Mouse (Mus musculus): Measurements from ENCODE around the gene Slc22a2. TPM values are rescaled to one million over a fixed set of nuclear protein-coding genes. Genes with fewer than 3 reads are reported as not detected.
A peak's percentile ranks its signal among the peaks of the same experiment; 100 is the strongest.

Slc22a2 gene
- total and polyA plus RNA-seq, 2 experiments from 2014 or later: 1.7 to 2.8 TPM

DNA sequence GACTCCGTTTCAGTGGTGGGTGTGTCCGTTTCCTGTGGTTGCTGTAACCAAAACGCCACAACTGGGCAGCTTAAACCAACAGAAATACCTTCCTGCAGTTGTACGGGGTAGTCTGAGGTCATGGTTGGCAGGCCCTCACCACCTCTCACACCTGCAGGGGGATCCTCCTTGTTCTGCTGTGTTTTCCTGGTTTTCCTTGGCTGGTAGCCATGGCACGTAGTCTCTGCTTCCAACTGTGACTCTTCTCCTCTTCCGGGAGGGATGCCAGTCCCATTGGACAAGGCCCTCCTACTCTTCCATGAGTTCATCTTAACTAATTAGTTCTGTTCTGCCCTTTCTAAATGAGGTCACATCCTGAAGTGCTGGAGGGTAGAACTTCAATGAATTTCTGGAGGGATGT is 8.5 kb upstream of the Slc22a2 start:
- no peak for TF ChIP-seq CTCF (IDR thresholded peaks at IDR 0.05; ENCODE audit: low read depth)
- no peaks in the 10 kb centered on the region for H3K4me1 ChIP-seq (ENCODE audit: insufficient read depth)
- WGBS: 73% methylated on average over 6 of the region's 6 CpGs
- no peaks in the 10 kb centered on the region for H3K27me3 ChIP-seq (ENCODE audit: insufficient read depth, low read length)
- H3K4me3 ChIP-seq (ENCODE audit: low read depth, low read length): no peak overlapping the region
- H3K36me3 ChIP-seq (ENCODE audit: insufficient read depth): no peaks in the 10 kb centered on the region
- H3K9me3 ChIP-seq (ENCODE audit: low read length): no peaks in the 10 kb centered on the region
- H3K27ac ChIP-seq (ENCODE audit: low read depth, low read length): no peak overlapping the region
- ATAC-seq (no peak), DNase-seq (no peak)
- no peak overlapping the region for H3K4me2 ChIP-seq (ENCODE audit: low read depth)
- no peak overlapping the region for H3K9ac ChIP-seq

DNA sequence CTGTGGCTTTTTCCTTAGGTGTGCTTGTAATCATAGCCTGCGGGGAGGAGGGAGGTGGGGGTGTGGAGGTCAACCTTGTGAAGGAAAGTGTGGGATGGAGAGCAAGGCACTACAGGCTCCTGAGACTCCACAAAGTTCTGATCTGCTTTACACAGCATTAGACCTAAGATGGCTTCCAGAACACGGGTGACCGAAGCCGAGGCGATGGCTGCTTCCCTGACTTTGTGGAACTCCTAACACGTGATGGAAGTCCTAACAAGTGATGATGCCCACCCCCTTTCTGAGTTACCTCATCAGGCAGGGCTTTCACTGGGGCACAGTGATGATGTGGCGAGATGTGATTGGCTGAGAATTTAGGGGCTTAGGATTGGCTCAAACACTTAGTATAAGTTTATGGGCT is 6.8 kb upstream of the Slc22a2 start:
- WGBS: 93% methylated on average over 7 of the region's 7 CpGs
- no peak for TF ChIP-seq CTCF (IDR thresholded peaks at IDR 0.05; ENCODE audit: low read depth)
- Histone ChIP-seq H3K9me3 (ENCODE audit: low read length) (no peaks in the 10 kb centered on the region), H3K4me3 (ENCODE audit: low read depth, low read length) (no peak overlapping the region), H3K9ac (no peak overlapping the region), H3K36me3 (ENCODE audit: insufficient read depth) (no peaks in the 10 kb centered on the region), H3K27me3 (ENCODE audit: insufficient read depth, low read length) (no peaks in the 10 kb centered on the region), H3K4me2 (ENCODE audit: low read depth) (no peak overlapping the region), H3K27ac (ENCODE audit: low read depth, low read length) (no peak overlapping the region), H3K4me1 (ENCODE audit: insufficient read depth) (no peaks in the 10 kb centered on the region)
- ATAC-seq (no peak), DNase-seq (no peak)

- Histone ChIP-seq H3K9ac (no peak overlapping the region), H3K27me3 (ENCODE audit: insufficient read depth, low read length) (no peaks in the 10 kb centered on the region), H3K4me2 (ENCODE audit: low read depth) (no peak overlapping the region), H3K4me1 (ENCODE audit: insufficient read depth) (no peaks in the 10 kb centered on the region), H3K4me3 (ENCODE audit: low read depth, low read length) (no peak overlapping the region), H3K9me3 (ENCODE audit: low read length) (no peaks in the 10 kb centered on the region), H3K27ac (ENCODE audit: low read depth, low read length) (no peak overlapping the region), H3K36me3 (ENCODE audit: insufficient read depth) (no peaks in the 10 kb centered on the region)
- WGBS: 87% methylated on average over 2 of the region's 2 CpGs
- no peak for TF ChIP-seq CTCF (IDR thresholded peaks at IDR 0.05; ENCODE audit: low read depth)
- ATAC-seq (no peak), DNase-seq (no peak)
Observed at GRCm38 (mm10) chr17:12585366-12585765, 1.4 kb downstream of the Slc22a2 start.

DNA sequence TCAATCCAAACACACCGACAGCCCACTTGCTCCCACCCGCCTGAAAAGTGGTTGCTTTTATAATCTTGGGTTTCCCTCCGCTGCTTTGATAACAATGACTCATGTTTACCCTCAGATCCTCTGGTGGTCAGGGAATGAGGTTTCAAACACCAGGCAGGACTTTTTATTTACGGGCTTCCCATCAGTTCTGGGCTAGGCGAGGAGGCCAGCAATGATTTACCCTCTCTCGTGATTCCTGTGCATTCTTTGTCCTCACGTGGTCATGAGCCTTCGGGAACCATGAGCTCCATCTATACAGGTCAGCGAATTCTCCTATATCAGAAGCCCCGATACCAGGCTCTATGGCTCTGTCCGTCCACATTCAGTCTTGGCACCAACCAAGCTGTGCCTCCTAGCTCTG is 3.0 kb downstream of the Slc22a2 start:
- Histone ChIP-seq H3K27me3 (ENCODE audit: insufficient read depth, low read length) (no peaks in the 10 kb centered on the region), H3K9ac (no peak overlapping the region), H3K4me3 (ENCODE audit: low read depth, low read length) (no peak overlapping the region), H3K4me2 (ENCODE audit: low read depth) (no peak overlapping the region), H3K9me3 (ENCODE audit: low read length) (no peaks in the 10 kb centered on the region), H3K27ac (ENCODE audit: low read depth, low read length) (no peak overlapping the region), H3K36me3 (ENCODE audit: insufficient read depth) (no peaks in the 10 kb centered on the region), H3K4me1 (ENCODE audit: insufficient read depth) (no peaks in the 10 kb centered on the region)
- no peak for TF ChIP-seq CTCF (IDR thresholded peaks at IDR 0.05; ENCODE audit: low read depth)
- ATAC-seq: no peak
- 84% methylated on average over 11 of the region's 11 CpGs for WGBS
- no peak for DNase-seq

DNA sequence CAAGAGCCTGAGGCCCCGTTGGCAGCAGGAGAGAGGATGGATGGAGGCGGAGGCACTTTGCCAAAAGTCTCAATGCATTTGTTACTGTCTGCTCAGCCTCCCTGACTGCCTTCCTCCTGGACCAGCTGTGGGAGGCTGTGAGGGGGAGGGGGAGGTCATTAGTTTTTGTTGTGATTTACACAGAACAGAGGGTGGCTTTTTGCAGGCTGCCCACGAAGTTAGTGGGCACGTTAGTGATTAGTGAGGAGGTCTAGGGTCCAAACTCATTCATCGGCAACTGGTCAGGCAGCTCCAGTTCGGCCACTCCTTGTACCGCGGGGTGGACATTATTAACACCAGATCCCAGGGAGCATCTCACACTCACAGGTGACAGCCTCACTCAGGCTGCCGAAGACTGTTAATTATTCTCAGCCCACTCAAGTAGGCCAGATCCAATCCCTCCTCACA is 4.9 kb downstream of the Slc22a2 start:
- WGBS: 41% methylated on average over 9 of the region's 9 CpGs
- ATAC-seq (peak; percentile 36; the same call in 1 of the 2 replicates), DNase-seq (peak; percentile 33)

DNA sequence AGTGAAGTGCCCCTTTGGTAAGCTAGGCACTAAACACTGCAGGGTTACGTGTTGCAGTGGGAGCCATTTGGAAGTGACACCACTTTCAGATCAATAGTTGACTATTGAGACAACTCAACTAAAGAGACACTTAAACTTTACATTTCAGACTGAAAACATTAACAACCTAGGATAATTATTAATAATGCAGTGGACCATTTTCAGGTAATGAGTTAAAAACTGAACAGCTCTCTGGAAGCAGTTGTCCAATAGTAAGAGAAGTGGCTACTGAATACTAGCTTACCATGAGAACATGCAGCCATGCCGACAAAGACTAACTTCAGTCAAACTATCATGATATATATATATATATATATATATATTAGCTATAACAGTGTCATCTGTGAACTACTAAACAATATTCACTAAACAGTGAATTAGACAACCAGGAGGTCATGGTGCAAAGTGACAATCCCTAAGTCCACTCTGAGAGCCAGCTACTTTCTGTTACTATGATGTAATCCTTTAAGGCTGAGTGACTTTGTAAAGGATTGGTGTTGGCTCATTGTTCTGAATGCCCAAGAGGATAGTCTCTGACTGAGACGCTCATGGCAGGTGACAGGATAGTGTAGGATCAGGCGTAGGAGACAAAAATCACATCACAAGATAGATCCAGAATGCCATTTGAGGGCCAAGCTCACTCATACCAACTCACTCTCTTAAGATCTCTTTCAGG is 7.1 kb downstream of the Slc22a2 start:
- Histone ChIP-seq H3K9me3 (ENCODE audit: low read length) (no peaks in the 10 kb centered on the region), H3K4me2 (ENCODE audit: low read depth) (no peak overlapping the region), H3K9ac (no peak overlapping the region), H3K36me3 (ENCODE audit: insufficient read depth) (no peaks in the 10 kb centered on the region), H3K4me3 (ENCODE audit: low read depth, low read length) (no peak overlapping the region), H3K27ac (ENCODE audit: low read depth, low read length) (no peak overlapping the region), H3K27me3 (ENCODE audit: insufficient read depth, low read length) (no peaks in the 10 kb centered on the region), H3K4me1 (ENCODE audit: insufficient read depth) (no peaks in the 10 kb centered on the region)
- no peak for TF ChIP-seq CTCF (IDR thresholded peaks at IDR 0.05; ENCODE audit: low read depth)
- 74% methylated on average over 4 of the region's 4 CpGs for WGBS
- DNase-seq (no peak), ATAC-seq (no peak)

More for the DNA sequence above, 4.9 kb downstream of the Slc22a2 start:
- Histone ChIP-seq H3K9ac (no peak overlapping the region), H3K4me2 (ENCODE audit: low read depth) (no peak overlapping the region), H3K9me3 (ENCODE audit: low read length) (no peaks in the 10 kb centered on the region), H3K4me3 (ENCODE audit: low read depth, low read length) (no peak overlapping the region), H3K27ac (ENCODE audit: low read depth, low read length) (no peak overlapping the region), H3K36me3 (ENCODE audit: insufficient read depth) (no peaks in the 10 kb centered on the region), H3K27me3 (ENCODE audit: insufficient read depth, low read length) (no peaks in the 10 kb centered on the region), H3K4me1 (ENCODE audit: insufficient read depth) (no peaks in the 10 kb centered on the region)
- no peak for TF ChIP-seq CTCF (IDR thresholded peaks at IDR 0.05; ENCODE audit: low read depth)

DNA sequence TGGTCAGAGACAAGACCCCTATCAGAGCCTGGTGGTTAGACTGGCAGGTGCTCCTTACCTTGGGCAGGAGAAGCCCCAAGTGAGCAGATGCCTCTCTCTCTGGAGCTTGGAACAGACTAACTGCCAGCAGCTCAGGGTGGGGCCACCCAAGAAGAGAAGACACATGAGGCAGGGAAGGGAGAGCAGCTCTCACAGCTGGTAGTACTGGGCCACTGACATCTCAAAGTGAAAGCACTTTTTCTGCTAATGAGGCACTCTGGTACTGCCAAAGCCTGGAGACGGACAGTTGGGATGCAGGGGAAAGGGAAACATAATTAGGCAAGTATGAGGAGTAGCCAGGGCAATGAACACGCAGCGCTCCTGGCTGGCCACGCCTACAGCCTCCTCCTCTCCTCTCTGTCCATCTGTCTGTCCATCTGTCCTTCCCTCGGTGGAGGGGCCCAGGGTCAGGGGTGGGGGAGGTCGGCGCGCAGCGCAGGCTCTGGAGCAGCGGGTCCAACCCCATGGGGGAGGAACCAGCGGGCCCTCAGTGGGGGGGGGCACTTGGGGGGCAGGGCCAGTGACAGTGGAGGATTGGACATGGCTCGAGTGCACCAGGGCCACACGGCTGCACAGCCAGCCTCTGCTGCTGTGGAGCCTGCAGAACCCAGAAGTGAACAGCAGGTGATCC is 12.0 kb downstream of the Slc22a2 start:
- 74% methylated on average over 11 of the region's 13 CpGs for WGBS
- H3K4me2 ChIP-seq (ENCODE audit: low read depth): no peak overlapping the region
- DNase-seq: no peak
- no peak for TF ChIP-seq CTCF (IDR thresholded peaks at IDR 0.05; ENCODE audit: low read depth)
- H3K27ac ChIP-seq (ENCODE audit: low read depth, low read length): no peak overlapping the region
- no peaks in the 10 kb centered on the region for H3K27me3 ChIP-seq (ENCODE audit: insufficient read depth, low read length)
- H3K9me3 ChIP-seq (ENCODE audit: low read length): no peaks in the 10 kb centered on the region
- H3K9ac ChIP-seq: no peak overlapping the region
- H3K4me3 ChIP-seq (ENCODE audit: low read depth, low read length): no peak overlapping the region
- ATAC-seq: no peak
- no peaks in the 10 kb centered on the region for H3K4me1 ChIP-seq (ENCODE audit: insufficient read depth)
- H3K36me3 ChIP-seq (ENCODE audit: insufficient read depth): no peaks in the 10 kb centered on the region

All from forebrain, postnatal 0 days (tissue).